Mouse (Mus musculus): ENCODE measurements around the gene Abt1. TPM values are rescaled to one million over a fixed set of nuclear protein-coding genes. Genes with fewer than 3 reads are reported as not detected.
A peak's percentile ranks its signal among the peaks of the same experiment; 100 is the strongest.
"Not testable (repeated sequence)": the region's sequence is repeated elsewhere in the genome, so short reads cannot be mapped to it uniquely, and the experiment has no call there.

The Abt1 gene
- polyA plus RNA-seq, 1 experiment from 2014 or later: 13.2 TPM

DNA sequence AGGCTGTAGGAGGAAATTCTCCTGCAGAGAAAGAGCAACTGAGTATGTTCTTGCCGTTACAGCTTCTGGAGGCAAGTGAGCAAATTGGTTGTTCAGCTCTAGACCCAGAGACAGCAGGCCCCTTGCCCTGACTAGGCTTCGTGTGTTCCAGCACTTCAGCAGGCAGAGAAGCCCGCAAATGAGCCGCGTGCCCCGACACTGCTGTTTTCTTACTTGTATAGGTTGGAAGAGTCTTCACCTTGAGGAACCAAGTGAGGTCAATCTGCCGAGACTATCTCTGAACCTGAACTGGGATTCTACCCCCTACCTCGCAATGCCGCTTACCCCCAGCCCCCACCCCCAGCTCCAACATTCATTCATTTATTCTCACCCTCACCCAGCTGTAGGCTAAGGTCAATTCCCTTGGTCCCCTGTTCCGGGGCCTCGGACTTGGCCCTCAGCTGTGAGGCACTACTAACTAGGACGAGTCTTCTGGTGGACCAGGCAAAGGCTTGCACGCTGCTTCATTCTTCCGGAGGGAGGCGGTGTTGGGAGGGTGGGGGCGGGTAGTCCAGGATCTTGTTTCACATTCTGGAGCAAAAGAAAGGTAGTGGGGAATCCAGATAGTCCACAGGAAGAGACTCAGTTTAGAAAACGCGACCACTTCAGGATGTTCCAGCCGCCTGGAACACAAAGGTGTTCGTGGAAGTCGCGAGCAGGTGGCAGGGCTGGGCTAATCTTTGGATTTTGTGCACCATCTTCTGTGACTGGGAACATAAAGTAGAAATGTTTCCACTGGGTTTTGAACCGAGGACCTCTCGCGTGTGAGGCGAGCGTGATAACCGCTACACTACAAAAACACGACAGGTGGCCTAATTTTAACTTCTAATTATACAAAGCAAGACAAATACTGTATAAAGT is 12.1 kb downstream of the Abt1 start:
- H3K4me2 ChIP-seq: peak overlapping the region; percentile 58
- H3K9me3 ChIP-seq: no peaks in the 10 kb centered on the region
- H3K27ac ChIP-seq: no peak overlapping the region
- peaks cover 23% of the 10 kb centered on the region for H3K27me3 ChIP-seq
- no peak overlapping the region for H3K9ac ChIP-seq
- H3K4me1 ChIP-seq: peaks cover 12% of the 10 kb centered on the region; the same call in 1 of the 2 replicates
- H3K36me3 ChIP-seq (replicated peaks): no peaks in the 10 kb centered on the region
- 0 out of 2 replicates have a peak, but pooled peaks have one; percentile 11 for ATAC-seq (ENCODE audit: low FRiP score)
- H3K4me3 ChIP-seq (replicated peaks): peak overlapping the region; percentile 42
- 5% methylated on average over 29 of the region's 29 CpGs for WGBS

DNA sequence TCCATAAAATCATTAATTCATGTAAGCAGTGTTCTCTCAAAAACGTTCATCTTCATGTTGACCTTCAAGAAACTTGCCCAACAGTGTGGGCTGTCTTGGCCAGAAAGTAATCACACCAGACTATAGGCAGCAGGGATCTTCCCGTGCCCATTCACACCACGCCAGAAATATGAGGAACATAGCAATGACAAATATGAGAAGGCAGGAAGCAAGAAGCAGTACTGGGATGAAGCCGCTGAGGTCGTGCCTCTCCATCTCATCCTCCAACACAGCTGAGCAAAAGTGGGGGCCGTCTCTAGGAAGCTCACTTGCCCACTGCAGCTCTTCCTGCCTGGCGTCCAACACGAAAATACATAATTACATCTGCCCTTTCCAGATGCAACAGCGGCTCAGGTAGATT is 13.0 kb downstream of the Abt1 start:
- Histone ChIP-seq H3K4me2 (no peak overlapping the region), H3K27me3 (peaks cover 23% of the 10 kb centered on the region), H3K9me3 (no peaks in the 10 kb centered on the region), H3K4me3 (replicated peaks) (no peak overlapping the region), H3K36me3 (replicated peaks) (no peaks in the 10 kb centered on the region), H3K4me1 (peaks cover 12% of the 10 kb centered on the region; the same call in 1 of the 2 replicates), H3K9ac (no peak overlapping the region), H3K27ac (no peak overlapping the region)
- 74% methylated on average over 9 of the region's 9 CpGs for WGBS
- ATAC-seq (ENCODE audit: low FRiP score): no peak

DNA sequence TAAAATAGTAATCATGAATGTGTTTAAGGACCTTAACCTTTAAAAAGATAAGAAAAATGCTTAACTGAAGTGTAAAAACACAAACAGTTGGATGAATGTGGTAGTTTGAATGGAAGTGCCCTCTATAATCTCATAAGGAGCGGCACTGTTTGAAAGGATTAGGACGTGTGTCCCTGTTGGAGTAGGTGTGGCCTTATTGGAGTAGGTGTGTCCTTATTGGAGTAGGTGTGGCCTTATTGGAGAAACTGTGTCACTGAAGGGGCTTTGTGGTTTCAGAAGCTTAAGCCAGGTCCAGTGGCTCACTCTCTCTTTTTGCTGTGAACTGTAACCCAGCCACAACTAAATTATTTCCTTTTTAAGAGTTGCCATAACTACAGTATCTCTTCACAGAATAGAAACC is 21.0 kb downstream of the Abt1 start:
- ATAC-seq (ENCODE audit: low FRiP score): no peak
- peak overlapping the region; percentile 52; the same call in 1 of the 2 replicates for H3K4me2 ChIP-seq
- peaks cover 20% of the 10 kb centered on the region for H3K27me3 ChIP-seq
- H3K36me3 ChIP-seq (replicated peaks): no peaks in the 10 kb centered on the region
- H3K9me3 ChIP-seq: no peaks in the 10 kb centered on the region
- no peak overlapping the region for H3K9ac ChIP-seq
- 1% methylated on average over 2 of the region's 2 CpGs for WGBS
- no peak overlapping the region for H3K27ac ChIP-seq
- no peak overlapping the region for H3K4me3 ChIP-seq (replicated peaks)
- H3K4me1 ChIP-seq: peaks cover 6% of the 10 kb centered on the region

GRCm38 (mm10) chr13:23401683-23402527 is 21.8 kb downstream of the Abt1 start:
- Histone ChIP-seq H3K4me3 (replicated peaks) (peak overlapping the region; percentile 37), H3K36me3 (replicated peaks) (no peaks in the 10 kb centered on the region), H3K27me3 (peaks cover 22% of the 10 kb centered on the region), H3K4me1 (peaks cover 6% of the 10 kb centered on the region), H3K27ac (no peak overlapping the region), H3K9me3 (no peaks in the 10 kb centered on the region), H3K4me2 (peak overlapping the region; percentile 52), H3K9ac (peak overlapping the region; percentile 44; the same call in 1 of the 2 replicates)
- peak; percentile 55 for ATAC-seq (ENCODE audit: low FRiP score)
- under 1% methylated on average over 19 of the region's 19 CpGs for WGBS

GRCm38 (mm10) chr13:23400771-23401682 is 22.6 kb downstream of the Abt1 start:
- WGBS: 4% methylated on average over 24 of the region's 24 CpGs
- H3K4me2 ChIP-seq: peak overlapping the region; percentile 52

DNA sequence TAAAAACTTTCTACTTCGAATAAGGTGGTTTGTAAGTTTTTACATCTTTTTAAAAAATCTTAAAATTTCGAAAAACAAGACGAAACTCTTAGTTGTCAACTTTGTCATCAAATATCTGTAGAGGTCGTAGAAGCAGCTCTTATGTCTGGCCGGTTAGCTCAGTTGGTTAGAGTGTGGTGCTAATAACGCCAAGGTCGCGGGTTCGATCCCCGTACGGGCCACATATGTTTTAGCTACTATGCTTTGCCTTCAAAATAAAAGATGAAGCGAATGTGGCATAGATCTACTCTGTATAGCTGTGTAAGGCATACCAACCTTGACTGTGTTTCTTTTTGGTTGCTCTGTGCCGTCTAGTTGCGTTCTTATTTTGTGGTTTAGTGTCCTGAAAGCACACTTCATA is 26.8 kb downstream of the Abt1 start:
- Histone ChIP-seq H3K4me2 (peak overlapping the region; percentile 75), H3K27me3 (peaks cover 52% of the 10 kb centered on the region)
- not testable (repeated sequence) for H3K36me3 ChIP-seq (replicated peaks); H3K4me1 ChIP-seq; ATAC-seq (ENCODE audit: low FRiP score); H3K4me3 ChIP-seq (replicated peaks); H3K9ac ChIP-seq; H3K27ac ChIP-seq; H3K9me3 ChIP-seq
- 6% methylated on average over 14 of the region's 14 CpGs for WGBS

More at GRCm38 (mm10) chr13:23400771-23401682, 22.6 kb downstream of the Abt1 start:
- Histone ChIP-seq H3K27ac (no peak overlapping the region), H3K9ac (no peak overlapping the region), H3K36me3 (replicated peaks) (no peaks in the 10 kb centered on the region), H3K9me3 (no peaks in the 10 kb centered on the region), H3K27me3 (peaks cover 27% of the 10 kb centered on the region), H3K4me3 (replicated peaks) (peak overlapping the region; percentile 37), H3K4me1 (peaks cover 10% of the 10 kb centered on the region)
- ATAC-seq (ENCODE audit: low FRiP score): no peak

DNA sequence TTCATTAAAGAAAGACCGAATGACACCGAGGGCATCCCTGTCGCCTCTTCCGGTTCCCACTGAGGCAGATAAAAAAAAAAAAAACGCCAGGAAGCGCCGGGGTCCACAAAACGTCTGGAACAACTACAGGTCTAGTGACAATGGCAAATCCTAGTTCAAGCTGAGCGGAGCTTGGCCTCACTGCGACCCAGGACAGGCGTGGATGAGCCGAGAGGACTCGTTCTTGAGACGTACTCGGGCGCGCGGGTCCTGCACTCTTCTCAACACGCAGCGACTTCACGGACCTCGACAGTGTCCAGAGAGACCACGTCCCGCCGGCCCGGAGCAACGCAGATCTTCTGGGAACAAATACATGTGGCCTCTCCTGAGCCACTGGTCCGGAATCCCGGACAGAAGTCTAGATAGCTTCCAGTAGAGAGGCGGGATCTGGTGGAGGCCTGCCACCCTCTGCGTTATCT is 27.4 kb downstream of the Abt1 start:
- Histone ChIP-seq H3K9ac (peak overlapping the region; percentile 49), H3K4me3 (replicated peaks) (peak overlapping the region; percentile 45), H3K27me3 (peaks cover 55% of the 10 kb centered on the region), H3K4me2 (peak overlapping the region; percentile 75), H3K36me3 (replicated peaks) (no peaks in the 10 kb centered on the region), H3K4me1 (peaks cover 7% of the 10 kb centered on the region), H3K27ac (no peak overlapping the region), H3K9me3 (no peaks in the 10 kb centered on the region)
- no peak for ATAC-seq (ENCODE audit: low FRiP score)
- WGBS: under 1% methylated on average over 31 of the region's 31 CpGs

- 3% methylated on average over 43 of the region's 43 CpGs for WGBS
Measured at GRCm38 (mm10) chr13:23395301-23396245, 28.1 kb downstream of the Abt1 start.

GRCm38 (mm10) chr13:23387548-23387947 is 36.1 kb downstream of the Abt1 start:
- Histone ChIP-seq H3K9ac (no peak overlapping the region), H3K9me3 (no peaks in the 10 kb centered on the region), H3K36me3 (replicated peaks) (no peaks in the 10 kb centered on the region), H3K4me2 (no peak overlapping the region), H3K27ac (no peak overlapping the region), H3K27me3 (peaks cover 4% of the 10 kb centered on the region; the same call in 1 of the 2 replicates), H3K4me3 (replicated peaks) (no peak overlapping the region), H3K4me1 (no peaks in the 10 kb centered on the region)
- WGBS: 82% methylated on average over 1 of the region's 1 CpGs
- no peak for ATAC-seq (ENCODE audit: low FRiP score)

More at GRCm38 (mm10) chr13:23395301-23396245, 28.1 kb downstream of the Abt1 start:
- Histone ChIP-seq H3K9ac (peak overlapping the region; percentile 49; the same call in 1 of the 2 replicates), H3K9me3 (no peaks in the 10 kb centered on the region), H3K27me3 (peaks cover 55% of the 10 kb centered on the region), H3K4me2 (peak overlapping the region; percentile 75), H3K4me3 (replicated peaks) (peak overlapping the region; percentile 45), H3K36me3 (replicated peaks) (no peaks in the 10 kb centered on the region), H3K4me1 (peaks cover 7% of the 10 kb centered on the region), H3K27ac (no peak overlapping the region)
- ATAC-seq (ENCODE audit: low FRiP score): 0 out of 2 replicates have a peak, but pooled peaks have one; percentile 9

- Histone ChIP-seq H3K27me3 (no peaks in the 10 kb centered on the region), H3K4me2 (no peak overlapping the region), H3K9me3 (no peaks in the 10 kb centered on the region), H3K4me1 (no peaks in the 10 kb centered on the region), H3K9ac (no peak overlapping the region), H3K27ac (no peak overlapping the region), H3K4me3 (replicated peaks) (no peak overlapping the region), H3K36me3 (replicated peaks) (no peaks in the 10 kb centered on the region)
- ATAC-seq (ENCODE audit: low FRiP score): no peak
- 61% methylated on average over 1 of the region's 1 CpGs for WGBS
Measured at GRCm38 (mm10) chr13:23383127-23383526, 40.5 kb downstream of the Abt1 start.
